Comparison of ENCODE assay signal across 8 mouse cellular contexts in the genomic region with DNA sequence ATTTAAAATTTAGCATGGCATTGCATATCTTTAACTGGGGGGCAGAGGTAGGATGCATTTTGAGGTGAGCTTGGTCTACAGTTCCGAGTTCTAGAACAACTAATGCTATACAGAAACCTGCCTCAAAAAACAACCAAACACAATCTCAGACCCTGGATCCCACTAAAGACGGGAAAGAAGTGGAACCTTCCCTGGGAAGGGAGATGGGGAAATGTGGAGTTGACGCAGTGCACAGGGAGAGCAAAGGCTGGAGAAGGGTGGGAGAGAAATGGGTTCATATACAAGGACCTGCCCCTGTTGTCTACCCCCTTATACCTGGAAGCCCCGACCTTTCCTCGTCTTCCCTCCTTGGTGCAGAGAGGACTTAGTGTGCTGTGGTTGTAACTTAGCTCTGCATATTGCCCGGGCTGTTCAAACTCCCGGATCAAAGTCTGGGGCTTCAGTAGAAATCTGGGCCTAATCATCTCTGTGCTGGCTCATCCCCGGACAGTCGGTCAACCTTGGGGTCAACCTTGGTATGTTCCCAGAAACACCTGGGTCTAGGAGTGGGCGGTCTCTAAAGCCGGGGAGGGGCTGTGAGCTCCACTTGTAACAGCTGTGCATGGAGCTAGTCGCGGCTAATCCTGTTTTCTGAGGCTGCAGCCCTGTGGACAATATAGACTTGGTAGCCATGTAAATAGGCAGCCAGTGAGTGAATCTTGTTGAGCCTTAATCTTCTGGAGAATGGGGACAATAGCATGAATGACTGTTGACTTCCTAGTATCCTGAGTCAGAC. TPM values are rescaled to one million over a fixed set of nuclear protein-coding genes. Genes with fewer than 3 reads are reported as not detected.
A peak's percentile ranks its signal among the peaks of the same experiment; 100 is the strongest.
DNase-seq lines count a peak whose midpoint lies in the region; ATAC-seq lines count a peak whose summit lies in the region.

No protein-coding gene starts in this region.

- peak overlapping the region; percentile 10; the same call in 1 of the 2 replicates for H3K4me2 ChIP-seq in embryonic facial prominence, embryonic 14.5 days (ENCODE audit: low read depth, low read length)
- peak overlapping the region; percentile 18 for H3K4me2 ChIP-seq in midbrain, embryonic 12.5 days (replicated peaks)

- H3K4me1 ChIP-seq in embryonic facial prominence, embryonic 14.5 days (ENCODE audit: control insufficient read depth, insufficient read depth, low read length) = peaks cover 13% of the 10 kb centered on the region
- H3K4me1 ChIP-seq in midbrain, embryonic 12.5 days = peaks cover 34% of the 10 kb centered on the region

- WGBS in embryonic facial prominence, embryonic 14.5 days = 6% methylated on average over 13 of the region's 13 CpGs
- 3% methylated on average over 13 of the region's 13 CpGs for WGBS in midbrain, embryonic 12.5 days

- DNase-seq in ovary, postnatal 36 days (ENCODE audit: low spot score) = peak; percentile 25
- DNase-seq in ovary, adult 18-20 months (ENCODE audit: low spot score) = no peak
- DNase-seq in embryonic facial prominence, embryonic 14.5 days (ENCODE audit: low spot score) = peak; percentile 60
- DNase-seq in kidney, adult 9 months = peak; percentile 74
- no peak for DNase-seq in T-cell, adult 2 months (ENCODE audit: low spot score)
- DNase-seq in gastrocnemius, postnatal 4 days (ENCODE audit: low spot score in 2 of 2) = no peak
- no peak for DNase-seq in left cerebral cortex, postnatal 25 days (ENCODE audit: low spot score in 2 of 2)

- H3K36me3 ChIP-seq in embryonic facial prominence, embryonic 14.5 days (ENCODE audit: control insufficient read depth, insufficient read depth, low read length) = peaks cover 31% of the 10 kb centered on the region
- H3K36me3 ChIP-seq in midbrain, embryonic 12.5 days = peaks cover 28% of the 10 kb centered on the region

- H3K9me3 ChIP-seq in embryonic facial prominence, embryonic 14.5 days (ENCODE audit: control insufficient read depth, low read length) = no peaks in the 10 kb centered on the region
- no peaks in the 10 kb centered on the region for H3K9me3 ChIP-seq in midbrain, embryonic 12.5 days

- H3K9ac ChIP-seq in embryonic facial prominence, embryonic 14.5 days (ENCODE audit: low read depth, low read length) = no peak overlapping the region
- H3K9ac ChIP-seq in midbrain, embryonic 12.5 days (replicated peaks) = peak overlapping the region; percentile 35

- H3K27me3 ChIP-seq in embryonic facial prominence, embryonic 14.5 days (replicated peaks; ENCODE audit: control insufficient read depth, insufficient read depth, low read length) = no peaks in the 10 kb centered on the region
- H3K27me3 ChIP-seq in midbrain, embryonic 12.5 days = no peaks in the 10 kb centered on the region

- intact Hi-C loops in left cerebral cortex, postnatal 25 days (cut with DNase I) = loop anchor here (1.0 kb wide), 2 partner anchors 30 to 91 kb away; no protein-coding TSS in a partner anchor

- H3K4me3 ChIP-seq in embryonic facial prominence, embryonic 14.5 days (ENCODE audit: low read depth, low read length) = no peak overlapping the region
- peak overlapping the region; percentile 9 for H3K4me3 ChIP-seq in midbrain, embryonic 12.5 days

- peak; percentile 30 for ATAC-seq in embryonic facial prominence, embryonic 14.5 days (ENCODE audit: low read depth)
- ATAC-seq in midbrain, embryonic 12.5 days (ENCODE audit: low FRiP score, low read depth) = peak; percentile 65

- H3K27ac ChIP-seq in embryonic facial prominence, embryonic 14.5 days (replicated peaks; ENCODE audit: low read depth, low read length) = peak overlapping the region; percentile 50
- H3K27ac ChIP-seq in midbrain, embryonic 12.5 days (replicated peaks) = peak overlapping the region; percentile 77

RNA-seq across cellular contexts. Expression of gene Ptma, which starts 5.2 kb away (rescaled TPM):
- polyA plus RNA-seq in embryonic facial prominence, embryonic 14.5 days (2014; fragmentation: Nextera tagmentation; extraction: Ambion mirVana) = 1,814 and 2,055 TPM in 2 replicates
- 2,626 and 2,824 TPM in 2 replicates for polyA plus RNA-seq in midbrain, embryonic 12.5 days (2016; fragmentation: Nextera tagmentation; extraction: Ambion mirVana)
- total RNA-seq in gastrocnemius, postnatal 4 days (2021) = 100 to 1,000 TPM; 655 to 661 TPM
- total RNA-seq in left cerebral cortex, postnatal 25 days (2021) = 100 to 1,000 TPM; 359 to 366 TPM

RNA-seq across cellular contexts. Expression of gene Pde6d, which starts 50.7 kb away (rescaled TPM):
- 55.8 and 59.2 TPM in 2 replicates for polyA plus RNA-seq in embryonic facial prominence, embryonic 14.5 days (2014; fragmentation: Nextera tagmentation; extraction: Ambion mirVana)
- polyA plus RNA-seq in midbrain, embryonic 12.5 days (2016; fragmentation: Nextera tagmentation; extraction: Ambion mirVana) = 96.6 and 104 TPM in 2 replicates
- 10 to 100 TPM; 52.1 to 53.6 TPM for total RNA-seq in gastrocnemius, postnatal 4 days (2021)
- 10 to 100 TPM; 49.4 to 58.1 TPM for total RNA-seq in left cerebral cortex, postnatal 25 days (2021)

RNA-seq across cellular contexts. Expression of gene Cops7b, which starts 51.0 kb away (rescaled TPM):
- polyA plus RNA-seq in embryonic facial prominence, embryonic 14.5 days (2014; fragmentation: Nextera tagmentation; extraction: Ambion mirVana) = 31.3 and 34.9 TPM in 2 replicates
- 62.4 and 62.6 TPM in 2 replicates for polyA plus RNA-seq in midbrain, embryonic 12.5 days (2016; fragmentation: Nextera tagmentation; extraction: Ambion mirVana)
- 10 to 100 TPM; 15.7 to 16.8 TPM for total RNA-seq in gastrocnemius, postnatal 4 days (2021)
- 10 to 100 TPM; 27.5 to 29.6 TPM for total RNA-seq in left cerebral cortex, postnatal 25 days (2021)

Comparison
In these comparisons a context has a peak if more than half of its experiments do, and no peak if none do; other contexts are left out.
1. DNase-seq: peak in ovary, postnatal 36 days (single experiment), embryonic facial prominence, embryonic 14.5 days (single experiment) and kidney, adult 9 months (single experiment); none in ovary, adult 18-20 months (single experiment), T-cell, adult 2 months (single experiment), gastrocnemius, postnatal 4 days (0 of 2) and left cerebral cortex, postnatal 25 days (0 of 2).